Mouse (Mus musculus) left cerebral cortex, adult 2 months (tissue): ENCODE measurements around the gene Zfp874a. TPM values are rescaled to one million over a fixed set of nuclear protein-coding genes. Genes with fewer than 3 reads are reported as not detected.
"Not testable (repeated sequence)": the region's sequence is repeated elsewhere in the genome, so short reads cannot be mapped to it uniquely, and the experiment has no call there.

Source experiments
- DNase-seq, 2 experiments: peaks; one replicate each; pipeline ENCODE4 v3.0.0; 2021 to 2022; ENCODE audit warnings: low spot score in 2 of 2, mixed read lengths in 1 of 2; ENCODE audit errors: extremely low spot score in 1 of 2
- H3K27ac ChIP-seq: fragments of 200-600 bp; 2 replicates; pipeline ENCODE4 v1.8.1; 2022
- H3K4me3 ChIP-seq: fragments of 200-600 bp; 2 replicates; pipeline ENCODE4 v1.8.1; 2022
- CTCF ChIP-seq: fragments of 200-600 bp; IDR thresholded peaks from 2 replicates; pipeline ENCODE4 v1.8.1; 2022; ENCODE audit warnings: antibody characterized with exemption, mild to moderate bottlenecking, moderate library complexity
- intact Hi-C: fragments of 180-260 bp; cut with DNase I; formaldehyde crosslinking; loops from one replicate; pipeline ENCODE4 v1.15.1; 2025
- total RNA-seq, 2 experiments: library from RNA; stranded (reverse); gene quantifications; 2 replicates each; pipeline ENCODE4 v1.2.3; 2021

Gene Zfp874a
- total RNA-seq, 2 experiments from 2014 or later, result 11.7 to 12.4 TPM

DNA sequence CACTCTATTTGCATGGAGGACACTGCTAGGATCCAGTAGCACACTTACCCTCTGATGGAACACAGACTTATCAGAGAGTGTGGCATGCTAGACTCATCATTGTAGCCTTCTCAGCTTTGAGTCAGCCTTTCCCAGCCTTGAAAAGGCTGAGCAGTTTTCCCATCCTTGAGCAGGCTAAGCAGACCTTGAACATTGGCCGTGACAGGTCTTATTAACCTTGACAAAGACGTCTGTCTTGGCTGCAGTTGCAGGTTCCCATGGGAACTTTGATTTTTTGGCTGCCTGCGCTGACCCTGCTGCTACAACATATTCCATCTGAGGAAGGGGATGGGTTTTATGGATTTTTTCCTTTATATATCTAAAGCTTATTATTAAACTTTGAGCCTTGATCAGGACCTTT lies 23.3 kb downstream of the Zfp874a start:
- intact Hi-C loops, result no loop called here
- H3K27ac ChIP-seq, result no peak overlapping the region
- H3K4me3 ChIP-seq, result no peak overlapping the region
- no peak for DNase-seq
- no peak for TF ChIP-seq CTCF

DNA sequence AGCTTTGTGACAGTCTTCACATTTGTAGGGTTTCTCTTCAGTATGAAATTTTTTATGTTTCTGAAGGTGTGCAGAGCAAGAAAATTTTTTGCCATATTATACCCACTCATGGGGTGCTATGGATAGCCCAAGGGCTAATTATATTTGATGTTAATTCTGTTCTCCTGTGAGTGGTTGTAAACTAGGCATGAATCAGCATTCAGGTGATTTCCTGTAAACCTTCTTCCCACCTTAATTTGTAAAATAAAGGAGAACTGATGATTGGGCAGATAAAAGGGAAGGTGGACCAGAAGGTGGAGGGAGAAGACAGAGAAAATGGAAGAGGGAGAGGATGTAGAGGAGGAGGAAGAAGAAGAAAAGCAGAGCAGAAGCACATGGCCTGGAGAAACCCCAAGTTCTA lies 25.7 kb downstream of the Zfp874a start:
- H3K27ac ChIP-seq, DNase-seq, H3K4me3 ChIP-seq, intact Hi-C loops: not testable (repeated sequence)

DNA sequence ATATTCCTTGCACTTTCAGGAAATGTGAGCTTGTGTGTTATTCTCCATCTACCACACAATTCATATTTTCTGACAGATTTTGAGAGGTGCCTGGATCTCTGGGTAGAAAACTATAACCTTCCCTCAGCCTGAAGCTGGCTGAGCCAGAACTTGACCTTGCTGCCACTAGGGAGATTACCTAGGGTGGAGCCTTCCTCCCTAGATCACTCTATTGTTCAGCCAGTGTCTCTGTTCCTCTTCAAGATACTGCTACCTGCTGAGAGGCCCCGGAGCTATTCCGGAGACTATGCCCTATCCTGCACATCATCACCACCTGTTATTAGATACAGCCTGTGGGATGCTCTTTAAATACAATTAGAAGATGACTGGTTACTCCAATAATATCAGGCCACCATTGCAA lies 28.9 kb downstream of the Zfp874a start:
- H3K4me3 ChIP-seq, DNase-seq, intact Hi-C loops, H3K27ac ChIP-seq: not testable (repeated sequence)

DNA sequence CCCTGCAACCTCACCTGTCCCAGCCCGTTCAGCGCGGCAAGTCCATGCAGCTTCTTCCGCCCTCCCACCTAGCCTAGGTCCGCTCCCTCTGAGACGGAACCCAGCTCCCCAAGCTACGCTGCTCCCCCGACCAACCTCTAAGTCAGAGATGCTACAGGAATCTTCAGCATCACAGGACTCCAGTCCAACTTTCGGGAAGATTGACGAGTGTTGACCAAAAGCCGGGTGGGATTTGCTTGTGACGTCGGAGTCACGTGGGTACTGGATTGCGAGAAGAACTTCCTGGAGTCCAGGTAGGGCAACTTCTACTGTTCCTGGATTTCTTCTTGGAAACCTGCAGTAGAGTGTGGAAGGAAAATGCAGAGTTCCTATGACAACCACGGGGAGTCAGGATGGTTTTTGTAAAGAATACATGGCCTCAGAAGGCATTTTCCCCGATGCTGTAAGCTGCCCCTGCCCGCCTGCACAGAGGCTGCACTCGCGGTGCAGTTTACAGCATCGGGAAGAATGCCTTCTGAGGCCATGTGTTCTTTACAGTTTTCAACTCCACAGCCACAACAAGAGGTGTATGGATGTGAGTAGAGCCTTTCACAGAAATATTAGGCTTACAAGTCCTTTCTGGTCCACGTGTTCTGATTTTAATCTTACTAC lies 30.1 kb downstream of the Zfp874a start, which contains the start of gene Zfp459:
Gene Zfp459, minus strand, starts transcription at position 212 of the 651 bp plus-strand sequence.
- H3K27ac ChIP-seq, result peak within 1 kb of the TSS; percentile 18
- no peak; the same call in 1 of the 2 replicates for TF ChIP-seq CTCF
- DNase-seq, result peak; percentile 26 to 57
- intact Hi-C loops, result no loop called here
- H3K4me3 ChIP-seq, result peak within 1 kb of the TSS; percentile 62

DNA sequence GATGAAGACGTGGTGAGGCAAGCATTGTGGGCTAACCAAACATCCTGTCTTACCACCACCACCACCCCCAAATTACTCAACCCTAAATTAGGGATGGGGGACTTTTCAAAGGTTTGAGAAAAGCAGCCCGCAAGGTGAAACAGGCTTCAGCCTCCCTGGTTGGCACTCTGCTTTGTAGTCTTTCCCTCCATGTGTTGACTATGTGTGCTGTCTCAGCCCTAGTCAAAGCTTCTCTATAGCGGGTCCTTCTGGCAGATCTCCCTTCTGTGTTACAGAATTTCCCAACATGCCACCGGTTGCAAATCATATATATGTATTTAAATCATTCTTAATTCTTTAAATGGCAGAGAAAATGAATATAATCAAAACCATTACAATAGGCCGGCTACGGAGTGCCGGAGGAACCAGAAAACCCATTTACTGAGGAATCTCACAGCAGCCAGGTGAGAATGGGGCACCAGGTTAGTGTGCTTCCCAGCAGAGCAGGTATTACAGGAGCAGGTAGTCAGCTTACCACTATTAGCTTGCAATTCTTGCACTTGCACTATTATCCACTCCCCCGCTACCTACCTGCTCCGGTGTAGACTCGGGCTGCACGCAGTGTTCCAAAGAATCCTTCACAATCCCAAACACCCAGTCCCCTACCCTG lies 30.7 kb downstream of the Zfp874a start:
- no peak for TF ChIP-seq CTCF
- Histone ChIP-seq H3K27ac (peak overlapping the region; percentile 18), H3K4me3 (peak overlapping the region; percentile 62)
- DNase-seq, result peak in 1 of 2 experiments; percentile 10
- intact Hi-C loops, result no loop called here

DNA sequence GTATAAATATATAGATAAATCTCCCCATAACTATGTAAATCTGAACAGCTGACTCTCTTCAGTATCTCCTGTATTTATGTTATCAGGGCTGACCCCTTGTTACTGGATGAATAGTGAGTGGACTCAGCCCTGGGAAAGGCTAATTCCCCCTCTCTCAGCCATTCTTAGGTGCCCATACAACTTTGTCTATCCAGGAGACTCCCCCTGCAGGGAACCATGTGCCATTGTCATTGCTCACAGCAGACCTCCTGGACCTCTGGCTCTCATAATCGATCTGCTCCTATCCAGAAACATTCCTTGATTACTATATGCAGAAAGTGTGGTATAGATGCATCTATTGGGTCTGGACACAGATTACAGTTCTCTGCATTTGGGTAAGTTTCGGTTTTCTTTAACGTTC lies 34.6 kb downstream of the Zfp874a start:
- H3K27ac ChIP-seq, result no peak overlapping the region
- intact Hi-C loops, result no loop called here
- TF ChIP-seq CTCF, result no peak
- no peak overlapping the region for H3K4me3 ChIP-seq
- no peak for DNase-seq

DNA sequence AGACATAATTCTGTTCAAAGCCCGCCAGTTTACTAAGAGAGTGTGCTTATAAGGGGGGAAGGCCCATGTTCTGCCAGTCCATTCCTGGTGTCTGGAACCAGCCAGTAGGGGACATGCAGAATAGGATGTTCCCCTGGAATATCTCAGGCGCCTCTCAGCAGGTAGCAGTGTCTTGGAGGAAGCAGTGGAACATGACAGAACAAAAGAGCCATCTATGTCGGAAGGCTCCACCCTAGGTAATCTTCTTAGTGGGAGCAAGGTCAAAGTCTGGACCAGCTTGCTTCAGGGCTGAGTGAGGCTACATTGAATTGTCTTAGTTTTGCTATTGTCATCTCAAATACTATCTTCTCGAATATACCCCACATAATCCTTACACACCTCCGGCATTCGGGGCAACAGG lies 35.7 kb downstream of the Zfp874a start:
- intact Hi-C loops, result no loop called here
- no peak overlapping the region for H3K4me3 ChIP-seq
- no peak for DNase-seq
- TF ChIP-seq CTCF, result no peak
- H3K27ac ChIP-seq, result no peak overlapping the region

DNA sequence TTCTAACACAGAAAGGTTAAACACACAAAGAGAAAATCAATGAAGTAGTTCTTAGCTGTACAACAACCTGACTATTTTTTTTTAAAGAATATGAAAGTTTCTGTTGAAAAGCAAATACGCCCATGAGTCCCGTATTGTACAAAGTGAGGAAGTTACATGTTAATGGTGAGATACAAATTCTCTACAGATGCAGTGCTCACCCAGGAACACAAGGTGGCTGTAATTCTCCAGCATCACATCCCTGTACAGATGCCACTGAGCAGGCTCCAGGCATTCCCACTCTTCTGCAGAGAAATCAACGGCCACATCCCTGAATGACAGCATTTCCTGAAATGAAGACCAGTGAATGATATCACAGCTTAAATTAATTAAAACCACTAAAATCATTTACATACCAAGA lies 37.8 kb downstream of the Zfp874a start:
- DNase-seq, intact Hi-C loops, H3K4me3 ChIP-seq, H3K27ac ChIP-seq: not testable (repeated sequence)
- peak; percentile 32 for TF ChIP-seq CTCF

DNA sequence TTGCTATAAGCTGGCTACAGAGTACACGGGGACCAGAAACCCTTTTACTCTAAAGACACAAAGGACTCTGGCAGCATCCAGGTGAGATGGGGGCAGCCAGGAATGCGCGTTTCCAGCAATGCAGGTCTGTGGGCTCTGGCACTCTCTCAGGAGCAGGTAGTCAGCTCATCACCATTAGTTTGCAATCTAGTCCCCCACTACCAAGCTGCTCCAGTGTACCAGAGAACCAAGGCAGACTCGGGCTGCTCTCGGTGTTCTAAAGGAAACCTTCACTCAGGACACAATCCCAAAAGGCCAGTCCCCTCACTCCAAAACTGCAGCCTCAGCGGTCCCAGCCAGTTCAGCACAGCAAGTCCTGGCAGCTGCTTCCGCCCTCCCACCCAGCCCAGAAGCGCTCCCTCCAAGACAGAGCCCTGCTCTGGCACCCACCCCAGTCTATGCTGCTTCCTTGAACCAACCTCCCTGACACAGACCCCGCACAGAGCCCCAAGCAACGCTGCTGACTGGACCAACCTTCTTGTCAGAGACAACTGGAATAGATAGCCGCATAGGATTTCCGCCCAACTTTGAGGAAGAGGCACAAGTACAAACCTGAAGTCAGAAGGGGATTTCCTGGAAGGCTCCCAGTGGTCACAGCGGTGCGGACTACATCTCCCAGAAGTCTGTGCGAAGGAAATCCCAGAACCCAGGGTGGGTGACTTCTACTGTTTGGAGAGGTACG lies 52.1 kb downstream of the Zfp874a start, which contains the start of gene Zfp429:
Gene Zfp429, minus strand, starts transcription at position 637 of the 721 bp plus-strand sequence.
- Histone ChIP-seq H3K27ac (peak within 1 kb of the TSS; percentile 72), H3K4me3 (peak within 1 kb of the TSS; percentile 63)
- peak; percentile 66 for DNase-seq
- intact Hi-C loops, result not testable (repeated sequence)

DNA sequence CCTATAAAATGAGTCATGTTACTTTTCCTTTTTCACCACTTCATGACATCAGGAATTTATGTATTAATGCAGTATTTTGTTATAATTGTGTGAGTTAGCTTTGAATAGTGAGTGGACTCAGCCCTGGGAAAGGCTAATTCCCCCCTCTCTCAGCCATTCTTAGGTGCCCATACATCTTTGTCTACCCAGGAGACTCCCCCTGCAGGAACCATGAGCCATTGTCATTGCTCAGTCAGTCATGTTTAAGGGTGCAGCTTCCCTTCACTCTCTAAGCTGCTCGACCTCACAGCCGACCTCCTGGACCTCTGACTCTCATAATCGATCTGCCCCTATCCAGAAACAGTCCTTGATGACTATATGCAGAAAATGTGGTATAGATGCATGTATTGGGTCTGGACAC lies 75.2 kb downstream of the Zfp874a start:
- DNase-seq, H3K4me3 ChIP-seq, H3K27ac ChIP-seq, intact Hi-C loops: not testable (repeated sequence)

DNA sequence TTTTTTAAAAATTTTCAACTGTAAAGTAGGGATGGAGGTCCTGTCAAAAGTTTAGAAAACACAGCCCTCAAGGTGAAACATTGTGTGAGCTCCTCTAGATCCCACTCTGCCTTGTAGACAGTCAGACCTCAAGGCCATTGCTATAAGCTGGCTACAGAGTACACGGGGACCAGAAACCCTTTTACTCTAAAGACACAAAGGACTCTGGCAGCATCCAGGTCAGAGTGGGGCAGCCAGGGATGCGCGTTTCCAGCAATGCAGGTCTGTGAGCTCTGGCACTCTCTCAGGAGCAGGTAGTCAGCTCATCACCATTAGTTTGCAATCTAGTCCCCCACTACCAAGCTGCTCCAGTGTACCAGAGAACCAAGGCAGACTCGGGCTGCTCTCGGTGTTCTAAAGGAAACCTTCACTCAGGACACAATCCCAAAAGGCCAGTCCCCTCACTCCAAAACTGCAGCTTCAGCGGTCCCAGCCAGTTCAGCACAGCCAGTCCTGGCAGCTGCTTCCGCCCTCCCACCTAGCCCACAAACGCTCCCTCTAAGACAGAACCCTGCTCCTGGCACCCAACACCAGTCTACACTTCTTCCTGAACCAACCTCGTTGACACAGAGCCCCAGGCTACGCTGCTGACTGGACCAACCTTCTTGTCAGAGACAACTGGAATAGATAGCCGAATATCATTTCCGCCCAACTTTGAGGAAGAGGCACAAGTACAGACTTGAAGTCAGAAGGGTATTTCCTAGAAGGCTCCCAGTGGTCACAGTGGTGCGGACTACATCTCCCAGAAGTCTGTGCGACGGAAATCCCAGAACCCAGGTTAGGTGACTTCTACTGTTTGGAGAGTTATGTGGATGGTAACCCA lies 76.1 kb downstream of the Zfp874a start, which contains the start of the genes Gm28041 and Zfp456:
Gene Gm28041, minus strand, starts transcription at position 684 of the 862 bp plus-strand sequence.
Gene Zfp456, minus strand, starts transcription at position 761 of the 862 bp plus-strand sequence.
- intact Hi-C loops, H3K27ac ChIP-seq: not testable (repeated sequence)
- peak within 1 kb of the TSS; percentile 43 for H3K4me3 ChIP-seq
- peak; percentile 37 to 53 for DNase-seq

Other genes starting within 250 kb of the Zfp874a start
- 10 to 100 TPM; 19.0 to 22.1 TPM for gene Zfp458, start 173.2 kb downstream of the Zfp874a start, total RNA-seq
- 1 to 10 TPM; 4.2 to 4.9 TPM for gene Zfp457, start 145.1 kb downstream of the Zfp874a start, total RNA-seq
- gene Zfp595, start 119.1 kb downstream of the Zfp874a start, total RNA-seq, result 1 to 10 TPM; 3.1 to 3.8 TPM
- gene Gm28044, start 91.1 kb downstream of the Zfp874a start, total RNA-seq, result 1 to 10 TPM in 1 of 2 experiments, under 1 TPM in 1; 0.81 to 1.8 TPM
- 1 to 10 TPM in 1 of 2 experiments, under 1 TPM in 1; 0.86 to 1.2 TPM for gene Zfp953, start 91.0 kb downstream of the Zfp874a start, total RNA-seq
- gene Gm28041, start 75.9 kb downstream of the Zfp874a start, total RNA-seq, result not detected
- gene Zfp456, start 75.8 kb downstream of the Zfp874a start, total RNA-seq, result under 1 TPM; 0.54 to 0.58 TPM
- 1 to 10 TPM; 2.7 to 4.4 TPM for gene Zfp429, start 51.8 kb downstream of the Zfp874a start, total RNA-seq
- 1 to 10 TPM; 4.7 to 4.9 TPM for gene Zfp459, start 30.2 kb downstream of the Zfp874a start, total RNA-seq
- gene Zfp874b, start 32.6 kb upstream of the Zfp874a start, total RNA-seq, result 10 to 100 TPM; 15.5 to 17.6 TPM
- gene Zfp58, start 48.9 kb upstream of the Zfp874a start, total RNA-seq, result 1 to 10 TPM; 8.7 to 9.8 TPM
- under 1 TPM in 1 of 2 experiments, not detected in 1; 0.86 TPM for gene Gm26965, start 74.5 kb upstream of the Zfp874a start, total RNA-seq
- 10 to 100 TPM; 19.8 to 22.9 TPM for gene Zfp87, start 74.6 kb upstream of the Zfp874a start, total RNA-seq
- 1 to 10 TPM; 9.4 to 9.7 TPM for gene Zfp748, start 102.2 kb upstream of the Zfp874a start, total RNA-seq
- 1 to 10 TPM; 8.3 to 8.9 TPM for gene Zfp729b, start 158.1 kb upstream of the Zfp874a start, total RNA-seq
- under 1 TPM; 0.28 to 0.84 TPM for gene Gm49345, start 186.1 kb upstream of the Zfp874a start, total RNA-seq
- 1 to 10 TPM; 8.0 to 8.9 TPM for gene Zfp729a, start 186.2 kb upstream of the Zfp874a start, total RNA-seq
- gene Zfp738, start 235.4 kb upstream of the Zfp874a start, total RNA-seq, result 10 to 100 TPM; 24.2 to 26.0 TPM